ENCODE assay signal across 9 mouse cellular contexts in genomic region chr7:122099222-122099621, GRCm38 (mm10). TPM values are rescaled to one million over a fixed set of nuclear protein-coding genes. Genes with fewer than 3 reads are reported as not detected.
DNase-seq lines count a peak whose midpoint lies in the region; ATAC-seq and TF ChIP-seq lines count a peak whose summit lies in the region.
"Had no signal": no experiment of that assay in that cellular context is flagged by ENCODE, and none has a peak within 500 bp of the region (broad histone marks: within the 10 kb centered on the region; RNA-seq: fewer than 3 reads in every experiment).

No protein-coding gene starts in this region.

- peaks cover 7% of the 10 kb centered on the region; the same call in 1 of the 2 replicates for H3K4me1 ChIP-seq in kidney, adult 2 months (ENCODE audit: control insufficient read depth, insufficient read depth, low read length)

- no peak for ATAC-seq in Patski
- peak; percentile 72 for ATAC-seq in megakaryocyte, adult 5-6 weeks (ENCODE audit: poor library complexity, severe bottlenecking)

- no peak for TF ChIP-seq POLR2A in kidney, adult 2 months (IDR thresholded peaks at IDR 0.05; ENCODE audit: low read depth, low read length)

- WGBS in kidney, adult 2 months = 40% methylated on average over 4 of the region's 4 CpGs

- CTCF ChIA-PET in Patski (lab: Charles Lee) = interaction anchor here (1.0 to 1.6 kb wide), 8 partner anchors 8 to 118 kb away, joined by 3 to 6 read pairs (median 3); partner anchors contain the start of gene Cog7

- no peaks in the 10 kb centered on the region for H3K27me3 ChIP-seq in Patski
- no peaks in the 10 kb centered on the region for H3K27me3 ChIP-seq in kidney, adult 2 months (replicated peaks; ENCODE audit: control insufficient read depth, insufficient read depth, low read length)
- H3K27me3 ChIP-seq: embryonic facial prominence, embryonic 12.5 days had no signal

- in situ Hi-C loops in Patski (cut with MboI; ENCODE audit: low pct_unique_long_range_greater_than_20kb) = no loop called here

- no peak overlapping the region for H3K4me3 ChIP-seq in kidney, adult 2 months (ENCODE audit: insufficient read depth, low read depth, low read length)
- H3K4me3 ChIP-seq: embryonic facial prominence, embryonic 12.5 days had no signal

- TF ChIP-seq CTCF in Patski (IDR thresholded peaks at IDR 0.05) = peak; percentile 85
- TF ChIP-seq CTCF in kidney, adult 2 months (conservative IDR thresholded peaks at IDR 0.05; ENCODE audit: insufficient read depth, insufficient read length, low read depth, low read length) = peak; percentile 88

- POLR2A ChIA-PET in Patski (lab: Charles Lee) = interaction anchor here (0.6 to 1.3 kb wide), 2 partner anchors 11 to 431 kb away, joined by 4 read pairs; no protein-coding TSS in a partner anchor

- peak; percentile 24 for DNase-seq in gastrocnemius, adult 18-20 months (ENCODE audit: low spot score)
- no peak for DNase-seq in gastrocnemius, postnatal 25 days
- DNase-seq in 3134 (ENCODE audit: extremely low read depth, insufficient read length, low spot score) (peak; percentile 24), Patski (ENCODE audit: low read depth, low spot score) (peak; percentile 17)
- peak; percentile 37 to 50 for DNase-seq in cerebellum, postnatal 36 days
- peak; percentile 69 for DNase-seq in kidney, adult 2 months
- peak; percentile 71 for DNase-seq in thymus, postnatal 0 days (ENCODE audit: low spot score)

- H3K27ac ChIP-seq in kidney, adult 2 months (ENCODE audit: insufficient read depth, low read depth, low read length) = no peak overlapping the region
- H3K27ac ChIP-seq: embryonic facial prominence, embryonic 12.5 days had no signal

- H3K36me3 ChIP-seq in kidney, adult 2 months (ENCODE audit: control insufficient read depth, insufficient read depth, low read length) = peaks cover 3% of the 10 kb centered on the region; the same call in 1 of the 2 replicates

RNA-seq across cellular contexts. Expression of gene Ndufab1, which starts 2.5 kb away (rescaled TPM):
- total RNA-seq in gastrocnemius, adult 18-20 months (2021) = 100 to 1,000 TPM; 632 to 667 TPM
- total RNA-seq in gastrocnemius, postnatal 25 days (2021) = 100 to 1,000 TPM; 694 to 706 TPM
- 328 TPM for polyA plus RNA-seq in Patski (2021)
- 437 and 852 TPM in 2 replicates for polyA plus RNA-seq in kidney, adult 2 months (2012; rRNA removed)
- 128 and 133 TPM in 2 replicates for total RNA-seq in megakaryocyte, adult 5-6 weeks (2015)
- total RNA-seq in megakaryocyte, adult 5-6 weeks (2017) = 36.2 and 69.0 TPM in 2 replicates
- 641 and 688 TPM in 2 replicates for polyA plus RNA-seq in thymus, postnatal 0 days (2015; fragmentation: Nextera tagmentation; extraction: Ambion mirVana)

RNA-seq across cellular contexts. Expression of gene Ears2, which starts 32.2 kb away (rescaled TPM):
- total RNA-seq in gastrocnemius, adult 18-20 months (2021) = 1 to 10 TPM; 5.9 to 7.3 TPM
- total RNA-seq in gastrocnemius, postnatal 25 days (2021) = 1 to 10 TPM; 5.4 to 6.8 TPM
- polyA plus RNA-seq in Patski (2021) = 9.3 TPM
- 9.2 and 11.2 TPM in 2 replicates for polyA plus RNA-seq in kidney, adult 2 months (2012; rRNA removed)
- total RNA-seq in megakaryocyte, adult 5-6 weeks (2015) = 1.0 and 1.5 TPM in 2 replicates
- 0.98 and 1.3 TPM in 2 replicates for total RNA-seq in megakaryocyte, adult 5-6 weeks (2017)
- 8.9 and 9.2 TPM in 2 replicates for polyA plus RNA-seq in thymus, postnatal 0 days (2015; fragmentation: Nextera tagmentation; extraction: Ambion mirVana)

RNA-seq across cellular contexts. Expression of gene Ubfd1, which starts 32.2 kb away (rescaled TPM):
- total RNA-seq in gastrocnemius, adult 18-20 months (2021) = 10 to 100 TPM; 19.2 to 24.7 TPM
- total RNA-seq in gastrocnemius, postnatal 25 days (2021) = 10 to 100 TPM; 23.5 to 24.6 TPM
- polyA plus RNA-seq in Patski (2021) = 30.9 TPM
- polyA plus RNA-seq in kidney, adult 2 months (2012; rRNA removed) = 18.9 and 19.6 TPM in 2 replicates
- total RNA-seq in megakaryocyte, adult 5-6 weeks (2015) = 14.3 and 16.3 TPM in 2 replicates
- total RNA-seq in megakaryocyte, adult 5-6 weeks (2017) = 14.4 and 15.0 TPM in 2 replicates
- 37.5 and 39.5 TPM in 2 replicates for polyA plus RNA-seq in thymus, postnatal 0 days (2015; fragmentation: Nextera tagmentation; extraction: Ambion mirVana)

RNA-seq across cellular contexts. Expression of gene Palb2, which starts 33.6 kb away (rescaled TPM):
- total RNA-seq in gastrocnemius, adult 18-20 months (2021) = under 1 TPM; 0.43 to 0.71 TPM
- total RNA-seq in gastrocnemius, postnatal 25 days (2021) = under 1 TPM; 0.43 to 0.99 TPM
- 4.6 TPM for polyA plus RNA-seq in Patski (2021)
- polyA plus RNA-seq in kidney, adult 2 months (2012; rRNA removed) = 0.59 and 0.98 TPM in 2 replicates
- total RNA-seq in megakaryocyte, adult 5-6 weeks (2015) = 15.4 and 15.7 TPM in 2 replicates
- 8.1 and 11.5 TPM in 2 replicates for total RNA-seq in megakaryocyte, adult 5-6 weeks (2017)
- polyA plus RNA-seq in thymus, postnatal 0 days (2015; fragmentation: Nextera tagmentation; extraction: Ambion mirVana) = 16.5 and 16.9 TPM in 2 replicates

RNA-seq across cellular contexts. Expression of gene Dctn5, which starts 33.6 kb away (rescaled TPM):
- 10 to 100 TPM; 16.2 to 16.3 TPM for total RNA-seq in gastrocnemius, adult 18-20 months (2021)
- total RNA-seq in gastrocnemius, postnatal 25 days (2021) = 10 to 100 TPM; 18.4 to 20.3 TPM
- 54.1 TPM for polyA plus RNA-seq in Patski (2021)
- polyA plus RNA-seq in kidney, adult 2 months (2012; rRNA removed) = 74.9 and 77.1 TPM in 2 replicates
- 64.7 and 75.2 TPM in 2 replicates for total RNA-seq in megakaryocyte, adult 5-6 weeks (2015)
- total RNA-seq in megakaryocyte, adult 5-6 weeks (2017) = 81.3 and 94.4 TPM in 2 replicates
- polyA plus RNA-seq in thymus, postnatal 0 days (2015; fragmentation: Nextera tagmentation; extraction: Ambion mirVana) = 108 TPM in 2 replicates

Comparison
In these comparisons a context has a peak if more than half of its experiments do, and no peak if none do; other contexts are left out.
1. RNA of gene Ndufab1, which starts 2.5 kb away (total RNA-seq): 694 to 706 TPM in gastrocnemius, postnatal 25 days and 632 to 667 TPM in gastrocnemius, adult 18-20 months; 36.2 to 133 TPM in megakaryocyte, adult 5-6 weeks; every median in the first group is over 4 times any median in the second.